Mouse (Mus musculus) urinary bladder, postnatal 36 days (tissue): ENCODE measurements around the gene Ppp1r37.
A peak's percentile ranks its signal among the peaks of the same experiment; 100 is the strongest.

Source experiments
- DNase-seq, 2 experiments: peaks; one replicate each; pipeline ENCODE4 v3.0.0; 2022; ENCODE audit warnings: low spot score in 2 of 2, mixed read lengths in 1 of 2

The Ppp1r37 gene

GRCm38 (mm10) chr7:19572926-19573775 lies 10.3 kb upstream of the Ppp1r37 start:
- DNase-seq = peak; percentile 70 to 81

- DNase-seq = no peak
Observed at GRCm38 (mm10) chr7:19569647-19570046, 6.8 kb upstream of the Ppp1r37 start.

GRCm38 (mm10) chr7:19567426-19567825 lies 4.5 kb upstream of the Ppp1r37 start:
- DNase-seq = no peak

GRCm38 (mm10) chr7:19565803-19566202 lies 2.9 kb upstream of the Ppp1r37 start:
- no peak for DNase-seq

GRCm38 (mm10) chr7:19564455-19564854 lies 1.6 kb upstream of the Ppp1r37 start:
- DNase-seq = no peak

GRCm38 (mm10) chr7:19563884-19564283 lies 1.0 kb upstream of the Ppp1r37 start:
- DNase-seq = no peak

- peak; percentile 81 to 84 for DNase-seq
Observed at GRCm38 (mm10) chr7:19561765-19562642, 872 bp downstream of the Ppp1r37 start.

GRCm38 (mm10) chr7:19561431-19561764 lies 1.5 kb downstream of the Ppp1r37 start:
- no peak for DNase-seq

- no peak for DNase-seq
Observed at GRCm38 (mm10) chr7:19560491-19561260, 2.2 kb downstream of the Ppp1r37 start.

GRCm38 (mm10) chr7:19558965-19559364 lies 3.9 kb downstream of the Ppp1r37 start:
- DNase-seq = no peak

- DNase-seq = no peak
Observed at GRCm38 (mm10) chr7:19557982-19558900, 4.6 kb downstream of the Ppp1r37 start.

- DNase-seq = no peak
Observed at GRCm38 (mm10) chr7:19557086-19557485, 5.8 kb downstream of the Ppp1r37 start.

- DNase-seq = no peak
Observed at GRCm38 (mm10) chr7:19554168-19554567, 8.7 kb downstream of the Ppp1r37 start.

- no peak for DNase-seq
Observed at GRCm38 (mm10) chr7:19552443-19552842, 10.4 kb downstream of the Ppp1r37 start.

GRCm38 (mm10) chr7:19551634-19552033 lies 11.2 kb downstream of the Ppp1r37 start:
- DNase-seq = no peak

- no peak for DNase-seq
Observed at GRCm38 (mm10) chr7:19549394-19549793, 13.5 kb downstream of the Ppp1r37 start.

GRCm38 (mm10) chr7:19547344-19547969 lies 15.4 kb downstream of the Ppp1r37 start:
- DNase-seq = no peak

- DNase-seq = no peak
Observed at GRCm38 (mm10) chr7:19546007-19546406, 16.9 kb downstream of the Ppp1r37 start.

- no peak for DNase-seq
Observed at GRCm38 (mm10) chr7:19543584-19543983, 19.3 kb downstream of the Ppp1r37 start.

GRCm38 (mm10) chr7:19542155-19542691 lies 20.7 kb downstream of the Ppp1r37 start:
- DNase-seq = no peak
